Mouse (Mus musculus): ENCODE measurements at regions not wholly inside any gene's neighbourhood (a gene's known extent, or its start where the extent isn't known, plus 50 kb on each side); places are given as distances from the start of the nearest gene placed in this dataset.

DNA sequence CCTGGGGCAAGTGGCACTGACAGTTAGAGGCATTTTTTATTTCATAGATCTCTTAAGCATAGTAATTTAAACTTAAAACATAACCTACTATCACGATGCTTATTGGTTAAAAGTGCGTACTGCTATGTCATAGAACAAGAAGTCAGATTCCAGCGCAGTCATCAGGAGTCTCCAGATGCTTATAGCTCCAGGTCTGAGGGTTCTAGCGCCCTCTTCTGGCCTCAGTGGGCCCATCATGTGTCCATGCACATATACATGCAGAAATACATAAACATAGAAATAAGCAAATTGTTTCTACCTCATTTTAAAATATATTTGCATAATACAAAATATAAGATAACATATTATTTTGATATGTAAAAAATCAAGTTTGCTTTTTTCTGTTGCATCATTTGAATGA lies 1002.8 kb upstream of the Adgrl2 start:
- WGBS = 53% methylated on average over 4 of the region's 4 CpGs
- ATAC-seq (no peak), DNase-seq (ENCODE audit: low spot score) (no peak)
- TF ChIP-seq CTCF (IDR thresholded peaks at IDR 0.05) (peak; percentile 15; the same call in 1 of the 2 replicates), EP300 (IDR thresholded peaks at IDR 0.05) (no peak)
- H3K36me3 ChIP-seq (ENCODE audit: insufficient read depth, low read length) = no peaks in the 10 kb centered on the region
- no peaks in the 10 kb centered on the region for H3K4me1 ChIP-seq (ENCODE audit: insufficient read depth, low read depth, low read length)
- no peaks in the 10 kb centered on the region for H3K9me3 ChIP-seq (ENCODE audit: low read length)
- no peak overlapping the region for H3K27ac ChIP-seq (ENCODE audit: low read length)
- no peak overlapping the region for H3K9ac ChIP-seq (replicated peaks; ENCODE audit: low read depth)
- no peak overlapping the region for H3K4me2 ChIP-seq (replicated peaks; ENCODE audit: low read depth, low read length)
- H3K27me3 ChIP-seq (replicated peaks; ENCODE audit: insufficient read depth, low read length) = no peaks in the 10 kb centered on the region
- H3K4me3 ChIP-seq (ENCODE audit: low read depth, low read length) = no peak overlapping the region

GRCm38 (mm10) chr3:149987801-149988200 lies 997.4 kb upstream of the Adgrl2 start:
- Histone ChIP-seq H3K9ac (replicated peaks; ENCODE audit: low read depth) (no peak overlapping the region), H3K4me1 (ENCODE audit: insufficient read depth, low read depth, low read length) (no peaks in the 10 kb centered on the region), H3K4me3 (ENCODE audit: low read depth, low read length) (no peak overlapping the region), H3K27me3 (replicated peaks; ENCODE audit: insufficient read depth, low read length) (no peaks in the 10 kb centered on the region), H3K27ac (ENCODE audit: low read length) (no peak overlapping the region), H3K36me3 (ENCODE audit: insufficient read depth, low read length) (no peaks in the 10 kb centered on the region), H3K9me3 (ENCODE audit: low read length) (no peaks in the 10 kb centered on the region), H3K4me2 (replicated peaks; ENCODE audit: low read depth, low read length) (no peak overlapping the region)
- no peak for DNase-seq (ENCODE audit: low spot score)
- WGBS = 56% methylated on average over 1 of the region's 1 CpGs
- TF ChIP-seq CTCF (IDR thresholded peaks at IDR 0.05) = no peak
- no peak for TF ChIP-seq EP300 (IDR thresholded peaks at IDR 0.05)
- ATAC-seq = no peak

DNA sequence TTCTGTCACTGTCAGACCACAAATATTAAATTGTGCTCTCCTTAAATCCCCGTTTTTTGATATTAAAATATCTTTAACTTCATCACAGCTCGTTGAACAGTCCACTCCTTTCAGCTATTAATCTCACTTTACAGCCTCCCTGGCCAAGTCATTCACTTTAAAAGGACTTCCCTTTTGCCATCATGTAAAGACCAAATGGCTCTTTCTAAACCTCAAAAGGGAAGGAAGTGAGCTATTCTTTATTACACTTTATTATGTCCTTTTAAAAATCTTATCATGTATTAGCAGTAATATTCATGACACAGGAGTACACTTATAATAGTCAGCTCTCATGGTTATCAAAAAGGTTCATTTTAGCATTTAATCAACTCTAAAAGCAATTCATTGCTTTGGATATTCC lies 966.6 kb upstream of the Adgrl2 start:
- no peak overlapping the region for H3K9ac ChIP-seq (replicated peaks; ENCODE audit: low read depth)
- no peaks in the 10 kb centered on the region for H3K4me1 ChIP-seq (ENCODE audit: insufficient read depth, low read depth, low read length)
- no peaks in the 10 kb centered on the region for H3K36me3 ChIP-seq (ENCODE audit: insufficient read depth, low read length)
- no peak overlapping the region for H3K27ac ChIP-seq (ENCODE audit: low read length)
- no peak for ATAC-seq
- no peaks in the 10 kb centered on the region for H3K27me3 ChIP-seq (replicated peaks; ENCODE audit: insufficient read depth, low read length)
- TF ChIP-seq CTCF (IDR thresholded peaks at IDR 0.05) (no peak), EP300 (IDR thresholded peaks at IDR 0.05) (no peak)
- no peak overlapping the region for H3K4me2 ChIP-seq (replicated peaks; ENCODE audit: low read depth, low read length)
- WGBS = 28% methylated on average over 2 of the region's 2 CpGs
- H3K9me3 ChIP-seq (ENCODE audit: low read length) = no peaks in the 10 kb centered on the region
- no peak for DNase-seq (ENCODE audit: low spot score)
- H3K4me3 ChIP-seq (ENCODE audit: low read depth, low read length) = no peak overlapping the region

DNA sequence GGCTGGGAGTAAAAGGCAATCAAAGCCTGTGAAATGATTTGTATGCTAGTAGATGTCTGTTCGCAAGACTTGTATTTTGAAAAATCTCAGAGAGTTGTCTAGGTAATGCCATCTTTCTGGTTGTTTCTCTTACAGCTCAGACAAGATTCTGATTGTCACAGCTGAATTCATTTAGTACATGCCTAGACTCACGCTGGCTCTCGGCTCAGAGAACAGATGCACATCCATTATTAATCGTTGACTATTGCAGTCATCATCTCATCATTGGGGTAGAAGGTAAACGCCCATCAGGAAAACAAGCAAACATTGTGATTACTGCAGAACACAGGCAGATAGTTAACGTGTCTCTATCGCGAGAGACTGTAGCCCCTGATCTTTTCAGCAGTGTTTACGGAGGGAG lies 945.8 kb upstream of the Adgrl2 start:
- no peak overlapping the region for H3K9ac ChIP-seq (replicated peaks; ENCODE audit: low read depth)
- no peaks in the 10 kb centered on the region for H3K4me1 ChIP-seq (ENCODE audit: insufficient read depth, low read depth, low read length)
- DNase-seq (ENCODE audit: low spot score) (no peak), ATAC-seq (no peak)
- no peaks in the 10 kb centered on the region for H3K9me3 ChIP-seq (ENCODE audit: low read length)
- no peaks in the 10 kb centered on the region for H3K36me3 ChIP-seq (ENCODE audit: insufficient read depth, low read length)
- WGBS = 76% methylated on average over 9 of the region's 9 CpGs
- H3K27me3 ChIP-seq (replicated peaks; ENCODE audit: insufficient read depth, low read length) = no peaks in the 10 kb centered on the region
- TF ChIP-seq EP300 (IDR thresholded peaks at IDR 0.05) = no peak
- no peak for TF ChIP-seq CTCF (IDR thresholded peaks at IDR 0.05)
- no peak overlapping the region for H3K4me2 ChIP-seq (replicated peaks; ENCODE audit: low read depth, low read length)
- H3K4me3 ChIP-seq (ENCODE audit: low read depth, low read length) = no peak overlapping the region
- no peak overlapping the region for H3K27ac ChIP-seq (ENCODE audit: low read length)

DNA sequence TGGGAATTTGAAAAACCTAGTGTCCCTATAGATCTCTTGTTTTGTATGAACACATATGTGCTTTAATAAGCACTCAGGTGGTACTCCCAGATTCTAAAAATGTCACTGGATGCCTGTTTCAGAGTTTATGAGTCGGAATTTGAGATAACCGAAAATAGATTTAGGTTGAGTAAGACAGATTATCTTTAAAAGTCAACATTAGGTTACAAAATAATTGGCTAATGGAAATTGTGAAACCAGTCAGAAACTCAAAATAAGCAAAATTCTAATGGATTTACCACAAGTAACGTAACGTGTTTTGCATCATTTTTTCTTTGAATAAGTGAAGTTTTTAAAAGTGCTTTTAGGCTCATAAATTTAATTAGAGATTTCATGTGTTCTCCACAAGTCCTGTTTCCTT lies 944.5 kb upstream of the Adgrl2 start:
- ATAC-seq (no peak), DNase-seq (ENCODE audit: low spot score) (no peak)
- no peaks in the 10 kb centered on the region for H3K4me1 ChIP-seq (ENCODE audit: insufficient read depth, low read depth, low read length)
- no peaks in the 10 kb centered on the region for H3K36me3 ChIP-seq (ENCODE audit: insufficient read depth, low read length)
- no peak overlapping the region for H3K4me3 ChIP-seq (ENCODE audit: low read depth, low read length)
- no peak for TF ChIP-seq CTCF (IDR thresholded peaks at IDR 0.05)
- no peak for TF ChIP-seq EP300 (IDR thresholded peaks at IDR 0.05)
- H3K27me3 ChIP-seq (replicated peaks; ENCODE audit: insufficient read depth, low read length) = no peaks in the 10 kb centered on the region
- no peak overlapping the region for H3K27ac ChIP-seq (ENCODE audit: low read length)
- H3K9ac ChIP-seq (replicated peaks; ENCODE audit: low read depth) = no peak overlapping the region
- no peak overlapping the region for H3K4me2 ChIP-seq (replicated peaks; ENCODE audit: low read depth, low read length)
- 65% methylated on average over 4 of the region's 4 CpGs for WGBS
- H3K9me3 ChIP-seq (ENCODE audit: low read length) = no peaks in the 10 kb centered on the region

DNA sequence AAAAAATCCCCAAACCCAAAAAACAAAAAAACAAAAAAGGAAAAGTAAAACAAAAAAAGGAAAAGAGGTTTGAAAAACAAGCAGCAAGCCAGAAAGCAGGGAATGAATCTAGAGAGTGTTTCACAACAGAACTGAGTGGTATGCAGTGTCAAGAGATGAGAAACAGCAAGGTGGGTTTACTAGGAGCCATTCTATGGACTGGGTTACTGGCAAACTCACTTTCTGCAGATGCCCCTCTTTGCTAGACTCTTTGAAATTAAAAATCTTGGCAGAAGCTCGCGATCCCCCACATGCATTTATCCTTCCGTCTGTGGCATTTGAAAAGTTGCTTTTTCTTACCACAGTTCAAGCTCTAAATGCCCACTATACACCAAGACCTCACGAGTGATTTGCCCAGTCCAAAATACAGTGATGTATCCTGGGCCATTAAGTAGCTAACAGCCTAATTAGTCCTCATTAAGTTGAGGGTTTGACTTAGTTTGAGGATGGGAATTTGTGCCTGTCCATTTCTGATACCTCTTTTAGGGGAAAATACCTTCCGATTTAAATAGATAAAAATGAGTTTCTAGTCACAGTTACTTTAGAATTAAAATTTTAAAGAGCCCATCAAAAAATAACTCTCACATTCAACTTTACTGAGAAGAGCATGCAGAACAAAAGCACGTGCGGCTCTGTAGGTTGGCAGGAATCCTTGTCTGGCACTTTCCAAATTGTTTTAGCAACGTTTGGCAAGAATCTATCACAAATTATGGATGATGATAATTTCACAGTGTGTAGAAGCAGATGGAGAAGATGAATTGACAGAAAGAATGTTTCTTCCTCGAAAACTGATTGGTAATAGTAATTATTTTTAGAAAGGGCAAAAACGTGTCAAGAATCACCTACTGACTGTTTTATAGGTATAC lies 938.4 kb upstream of the Adgrl2 start:
- WGBS = 76% methylated on average over 10 of the region's 10 CpGs
- ATAC-seq = no peak
- TF ChIP-seq EP300 (IDR thresholded peaks at IDR 0.05) (no peak), CTCF (IDR thresholded peaks at IDR 0.05) (no peak)
- Histone ChIP-seq H3K9me3 (ENCODE audit: low read length) (no peaks in the 10 kb centered on the region), H3K4me3 (ENCODE audit: low read depth, low read length) (no peak overlapping the region), H3K27ac (ENCODE audit: low read length) (no peak overlapping the region), H3K4me2 (replicated peaks; ENCODE audit: low read depth, low read length) (no peak overlapping the region), H3K4me1 (ENCODE audit: insufficient read depth, low read depth, low read length) (no peaks in the 10 kb centered on the region), H3K9ac (replicated peaks; ENCODE audit: low read depth) (no peak overlapping the region), H3K27me3 (replicated peaks; ENCODE audit: insufficient read depth, low read length) (no peaks in the 10 kb centered on the region), H3K36me3 (ENCODE audit: insufficient read depth, low read length) (no peaks in the 10 kb centered on the region)
- DNase-seq (ENCODE audit: low spot score) = no peak

All from lung, postnatal 0 days (tissue).